ENCODE assay signal across 20 mouse cellular contexts in genomic region chr4:119198105-119198504, GRCm38 (mm10). TPM values are rescaled to one million over a fixed set of nuclear protein-coding genes. Genes with fewer than 3 reads are reported as not detected.
DNase-seq lines count a peak whose midpoint lies in the region; ATAC-seq lines count a peak whose summit lies in the region.
"Had no signal": no experiment of that assay in that cellular context is flagged by ENCODE, and none has a peak within 500 bp of the region (broad histone marks: within the 10 kb centered on the region; RNA-seq: fewer than 3 reads in every experiment).

No protein-coding gene starts in this region.

- peaks cover 18% of the 10 kb centered on the region for H3K4me1 ChIP-seq in forebrain, embryonic 14.5 days (ENCODE audit: control insufficient read depth, insufficient read depth, low read length)
- no peaks in the 10 kb centered on the region for H3K4me1 ChIP-seq in forebrain, embryonic 11.5 days (replicated peaks; ENCODE audit: control insufficient read depth, insufficient read depth, low read length)
- peaks cover 15% of the 10 kb centered on the region for H3K4me1 ChIP-seq in hindbrain, embryonic 16.5 days (ENCODE audit: control insufficient read depth, insufficient read depth, low read depth, low read length)
- H3K4me1 ChIP-seq in hindbrain, embryonic 11.5 days (replicated peaks; ENCODE audit: control insufficient read depth, insufficient read depth, low read length), result no peaks in the 10 kb centered on the region; the same call in 1 of the 2 replicates
- H3K4me1 ChIP-seq in neural tube, embryonic 13.5 days (replicated peaks), result peaks cover 31% of the 10 kb centered on the region

- H3K4me3 ChIP-seq in forebrain, embryonic 14.5 days (ENCODE audit: low read depth, low read length), result no peak overlapping the region
- no peak overlapping the region for H3K4me3 ChIP-seq in forebrain, embryonic 11.5 days (ENCODE audit: low read depth, low read length)
- no peak overlapping the region for H3K4me3 ChIP-seq in hindbrain, embryonic 16.5 days (ENCODE audit: low read length)
- no peak overlapping the region for H3K4me3 ChIP-seq in hindbrain, embryonic 11.5 days (ENCODE audit: low read depth, low read length)
- no peak overlapping the region for H3K4me3 ChIP-seq in neural tube, embryonic 13.5 days
- H3K4me3 ChIP-seq: embryonic facial prominence, embryonic 15.5 days; neural tube, embryonic 12.5 days had no signal

- 90% methylated on average over 6 of the region's 6 CpGs for WGBS in forebrain, embryonic 14.5 days
- WGBS in forebrain, embryonic 11.5 days, result 84% methylated on average over 6 of the region's 6 CpGs
- 73% methylated on average over 6 of the region's 6 CpGs for WGBS in hindbrain, embryonic 16.5 days
- 86% methylated on average over 6 of the region's 6 CpGs for WGBS in hindbrain, embryonic 11.5 days
- WGBS in neural tube, embryonic 13.5 days, result 82% methylated on average over 6 of the region's 6 CpGs

- no peaks in the 10 kb centered on the region for H3K27me3 ChIP-seq in forebrain, embryonic 14.5 days (replicated peaks; ENCODE audit: control insufficient read depth, insufficient read depth, low read length)
- H3K27me3 ChIP-seq in forebrain, embryonic 11.5 days (ENCODE audit: control insufficient read depth, insufficient read depth, low read length), result no peaks in the 10 kb centered on the region
- no peaks in the 10 kb centered on the region for H3K27me3 ChIP-seq in hindbrain, embryonic 16.5 days (replicated peaks; ENCODE audit: control insufficient read depth, insufficient read depth, low read length)
- no peaks in the 10 kb centered on the region for H3K27me3 ChIP-seq in hindbrain, embryonic 11.5 days (ENCODE audit: control insufficient read depth, insufficient read depth, low read length)
- no peaks in the 10 kb centered on the region for H3K27me3 ChIP-seq in neural tube, embryonic 13.5 days
- H3K27me3 ChIP-seq: embryonic facial prominence, embryonic 15.5 days; neural tube, embryonic 12.5 days had no signal

- H3K27ac ChIP-seq in forebrain, embryonic 14.5 days (ENCODE audit: low read depth, low read length), result no peak overlapping the region
- H3K27ac ChIP-seq in forebrain, embryonic 11.5 days (ENCODE audit: low read depth, low read length), result no peak overlapping the region
- no peak overlapping the region for H3K27ac ChIP-seq in hindbrain, embryonic 16.5 days (ENCODE audit: low read depth, low read length)
- H3K27ac ChIP-seq in hindbrain, embryonic 11.5 days (ENCODE audit: low read depth, low read length), result no peak overlapping the region
- no peak overlapping the region for H3K27ac ChIP-seq in neural tube, embryonic 13.5 days (replicated peaks)
- H3K27ac ChIP-seq: embryonic facial prominence, embryonic 15.5 days; neural tube, embryonic 12.5 days had no signal

- no peak for ATAC-seq in forebrain, embryonic 14.5 days
- ATAC-seq in forebrain, embryonic 11.5 days (replicated peaks; ENCODE audit: low FRiP score), result no peak
- no peak for ATAC-seq in hindbrain, embryonic 16.5 days
- no peak for ATAC-seq in hindbrain, embryonic 11.5 days (ENCODE audit: low FRiP score)
- no peak for ATAC-seq in neural tube, embryonic 13.5 days (ENCODE audit: low read depth)
- ATAC-seq: forebrain, embryonic 16.5 days had no signal

- H3K9me3 ChIP-seq in forebrain, embryonic 14.5 days (replicated peaks; ENCODE audit: control insufficient read depth, low read length), result no peaks in the 10 kb centered on the region
- H3K9me3 ChIP-seq in forebrain, embryonic 11.5 days (ENCODE audit: control insufficient read depth, low read length), result no peaks in the 10 kb centered on the region
- H3K9me3 ChIP-seq in hindbrain, embryonic 16.5 days (ENCODE audit: control insufficient read depth, low read length), result no peaks in the 10 kb centered on the region
- no peaks in the 10 kb centered on the region for H3K9me3 ChIP-seq in hindbrain, embryonic 11.5 days (ENCODE audit: control insufficient read depth, low read length)
- no peaks in the 10 kb centered on the region for H3K9me3 ChIP-seq in neural tube, embryonic 13.5 days
- H3K9me3 ChIP-seq: embryonic facial prominence, embryonic 15.5 days; neural tube, embryonic 12.5 days had no signal

- peak overlapping the region; percentile 76; the same call in 1 of the 2 replicates for H3K4me2 ChIP-seq in forebrain, embryonic 14.5 days (ENCODE audit: low read length)
- no peak overlapping the region for H3K4me2 ChIP-seq in forebrain, embryonic 11.5 days (ENCODE audit: low read depth, low read length, severe bottlenecking)
- H3K4me2 ChIP-seq in hindbrain, embryonic 16.5 days (ENCODE audit: low read length), result peak overlapping the region; percentile 76; the same call in 1 of the 2 replicates
- no peak overlapping the region for H3K4me2 ChIP-seq in hindbrain, embryonic 11.5 days (replicated peaks; ENCODE audit: low read depth, low read length)
- 0 out of 2 replicates have a peak overlapping the region, but pooled peaks have one; percentile 70 for H3K4me2 ChIP-seq in neural tube, embryonic 13.5 days
- H3K4me2 ChIP-seq: embryonic facial prominence, embryonic 15.5 days had no signal

- no peak overlapping the region for H3K9ac ChIP-seq in forebrain, embryonic 14.5 days (ENCODE audit: low read length)
- H3K9ac ChIP-seq in forebrain, embryonic 11.5 days (ENCODE audit: low read length), result no peak overlapping the region
- H3K9ac ChIP-seq in hindbrain, embryonic 16.5 days (ENCODE audit: low read depth, low read length), result no peak overlapping the region
- H3K9ac ChIP-seq in hindbrain, embryonic 11.5 days (ENCODE audit: low read depth, low read length), result no peak overlapping the region
- no peak overlapping the region for H3K9ac ChIP-seq in neural tube, embryonic 13.5 days
- H3K9ac ChIP-seq: embryonic facial prominence, embryonic 15.5 days; neural tube, embryonic 12.5 days had no signal

- DNase-seq in forebrain, embryonic 14.5 days (ENCODE audit: low spot score), result no peak
- DNase-seq in forebrain, embryonic 11.5 days (ENCODE audit: low spot score), result no peak
- no peak for DNase-seq in hindbrain, embryonic 11.5 days (ENCODE audit: low spot score)
- no peak for DNase-seq in neural tube, embryonic 10.5 days (ENCODE audit: extremely low spot score, low spot score)
- no peak for DNase-seq in lung, postnatal 36 days
- DNase-seq: adrenal gland, postnatal 25 days; B cell, adult 2 months; cerebellum, adult 8-10 months; kidney, adult 9 months; kidney, postnatal 36 days; layer of hippocampus, adult 9-11 months; lung, postnatal 10 days; right cerebral cortex, postnatal 25 days had no signal

- H3K36me3 ChIP-seq in forebrain, embryonic 14.5 days (ENCODE audit: control insufficient read depth, insufficient read depth, low read length), result peaks cover 19% of the 10 kb centered on the region
- H3K36me3 ChIP-seq in forebrain, embryonic 11.5 days (ENCODE audit: control insufficient read depth, insufficient read depth, low read length), result no peaks in the 10 kb centered on the region; the same call in 1 of the 2 replicates
- H3K36me3 ChIP-seq in hindbrain, embryonic 16.5 days (ENCODE audit: control insufficient read depth, insufficient read depth, low read length), result peaks cover 6% of the 10 kb centered on the region
- H3K36me3 ChIP-seq in hindbrain, embryonic 11.5 days (ENCODE audit: control insufficient read depth, insufficient read depth, low read length), result peaks cover 5% of the 10 kb centered on the region; the same call in 1 of the 2 replicates
- peaks cover 35% of the 10 kb centered on the region for H3K36me3 ChIP-seq in neural tube, embryonic 13.5 days

RNA-seq across cellular contexts. Expression of gene Svbp, which starts 3.0 kb away (rescaled TPM):
- polyA plus RNA-seq in forebrain, embryonic 14.5 days (2014; fragmentation: Nextera tagmentation; extraction: Ambion mirVana), result 290 and 301 TPM in 2 replicates
- 146 and 150 TPM in 2 replicates for polyA plus RNA-seq in forebrain, embryonic 11.5 days (2014; fragmentation: Nextera tagmentation; extraction: Ambion mirVana)
- polyA plus RNA-seq in hindbrain, embryonic 16.5 days (2015; fragmentation: Nextera tagmentation; extraction: Ambion mirVana), result 197 and 201 TPM in 2 replicates
- polyA plus RNA-seq in hindbrain, embryonic 11.5 days (2014; fragmentation: Nextera tagmentation; extraction: Ambion mirVana), result 177 and 201 TPM in 2 replicates
- polyA plus RNA-seq in neural tube, embryonic 13.5 days (2015; fragmentation: Nextera tagmentation; extraction: Ambion mirVana), result 239 and 246 TPM in 2 replicates

RNA-seq across cellular contexts. Expression of gene Ermap, which starts 8.3 kb away (rescaled TPM):
- polyA plus RNA-seq in forebrain, embryonic 14.5 days (2014; fragmentation: Nextera tagmentation; extraction: Ambion mirVana), result 0.41 and 0.94 TPM in 2 replicates
- polyA plus RNA-seq in forebrain, embryonic 11.5 days (2014; fragmentation: Nextera tagmentation; extraction: Ambion mirVana), result 11.1 and 11.4 TPM in 2 replicates
- 0.33 and 0.70 TPM in 2 replicates for polyA plus RNA-seq in hindbrain, embryonic 16.5 days (2015; fragmentation: Nextera tagmentation; extraction: Ambion mirVana)
- 9.9 and 11.1 TPM in 2 replicates for polyA plus RNA-seq in hindbrain, embryonic 11.5 days (2014; fragmentation: Nextera tagmentation; extraction: Ambion mirVana)
- polyA plus RNA-seq in neural tube, embryonic 13.5 days (2015; fragmentation: Nextera tagmentation; extraction: Ambion mirVana), result 1.5 and 2.1 TPM in 2 replicates

RNA-seq across cellular contexts. Expression of gene Tmem269, which starts 19.9 kb away (rescaled TPM):
- 0.22 and 0.48 TPM in 2 replicates for polyA plus RNA-seq in forebrain, embryonic 14.5 days (2014; fragmentation: Nextera tagmentation; extraction: Ambion mirVana)
- polyA plus RNA-seq in forebrain, embryonic 11.5 days (2014; fragmentation: Nextera tagmentation; extraction: Ambion mirVana), result not detected in 2 replicates
- polyA plus RNA-seq in hindbrain, embryonic 16.5 days (2015; fragmentation: Nextera tagmentation; extraction: Ambion mirVana), result 0.20 and 0.46 TPM in 2 replicates
- not detected in 2 replicates for polyA plus RNA-seq in hindbrain, embryonic 11.5 days (2014; fragmentation: Nextera tagmentation; extraction: Ambion mirVana)
- 0.45 TPM in 1 of 2 replicates, not detected in the other for polyA plus RNA-seq in neural tube, embryonic 13.5 days (2015; fragmentation: Nextera tagmentation; extraction: Ambion mirVana)
- polyA plus RNA-seq: heart, postnatal 0 days; intestine, embryonic 14.5 days had no signal

RNA-seq across cellular contexts. Expression of gene Zfp691, which starts 24.1 kb away (rescaled TPM):
- polyA plus RNA-seq in forebrain, embryonic 14.5 days (2014; fragmentation: Nextera tagmentation; extraction: Ambion mirVana), result 4.2 and 4.3 TPM in 2 replicates
- 10.5 and 11.1 TPM in 2 replicates for polyA plus RNA-seq in forebrain, embryonic 11.5 days (2014; fragmentation: Nextera tagmentation; extraction: Ambion mirVana)
- polyA plus RNA-seq in hindbrain, embryonic 16.5 days (2015; fragmentation: Nextera tagmentation; extraction: Ambion mirVana), result 2.9 and 5.6 TPM in 2 replicates
- polyA plus RNA-seq in hindbrain, embryonic 11.5 days (2014; fragmentation: Nextera tagmentation; extraction: Ambion mirVana), result 7.4 and 8.3 TPM in 2 replicates
- polyA plus RNA-seq in neural tube, embryonic 13.5 days (2015; fragmentation: Nextera tagmentation; extraction: Ambion mirVana), result 7.8 and 10.1 TPM in 2 replicates

RNA-seq across cellular contexts. Expression of gene AU022252, which starts 34.4 kb away (rescaled TPM):
- 25.5 and 28.8 TPM in 2 replicates for polyA plus RNA-seq in forebrain, embryonic 14.5 days (2014; fragmentation: Nextera tagmentation; extraction: Ambion mirVana)
- 37.3 and 37.8 TPM in 2 replicates for polyA plus RNA-seq in forebrain, embryonic 11.5 days (2014; fragmentation: Nextera tagmentation; extraction: Ambion mirVana)
- 23.3 and 24.5 TPM in 2 replicates for polyA plus RNA-seq in hindbrain, embryonic 16.5 days (2015; fragmentation: Nextera tagmentation; extraction: Ambion mirVana)
- 31.1 and 37.0 TPM in 2 replicates for polyA plus RNA-seq in hindbrain, embryonic 11.5 days (2014; fragmentation: Nextera tagmentation; extraction: Ambion mirVana)
- 35.4 and 37.4 TPM in 2 replicates for polyA plus RNA-seq in neural tube, embryonic 13.5 days (2015; fragmentation: Nextera tagmentation; extraction: Ambion mirVana)

Comparison
In these comparisons a context has a peak if more than half of its experiments do, and no peak if none do; other contexts are left out.
1. H3K4me2 ChIP-seq: peak in forebrain, embryonic 14.5 days (single experiment), hindbrain, embryonic 16.5 days (single experiment) and neural tube, embryonic 13.5 days (single experiment); none in forebrain, embryonic 11.5 days (single experiment) and hindbrain, embryonic 11.5 days (single experiment).